Mouse (Mus musculus) midbrain, embryonic 10.5 days (tissue): Measurements from ENCODE around the gene Rbx1. TPM values are rescaled to one million over a fixed set of nuclear protein-coding genes. Genes with fewer than 3 reads are reported as not detected.
"Not testable (repeated sequence)": the region's sequence is repeated elsewhere in the genome, so short reads cannot be mapped to it uniquely, and the experiment has no call there.

Experiments
- DNase-seq: peaks from one replicate; pipeline ENCODE4 v3.0.0-alpha.2; 2017; ENCODE audit warnings: low spot score
- H3K27ac ChIP-seq: fragments of 300-500 bp; sonication (generic); replicated peaks from 2 replicates; pipeline ENCODE4 v1.5.1; 2016; ENCODE audit warnings: mild to moderate bottlenecking
- H3K27me3 ChIP-seq: fragments of 300-500 bp; sonication (generic); 2 replicates; pipeline ENCODE4 v1.6.1; 2016; ENCODE audit warnings: low read depth, mild to moderate bottlenecking; ENCODE audit not compliant: poor library complexity, severe bottlenecking
- H3K36me3 ChIP-seq: fragments of 300-500 bp; sonication (generic); 2 replicates; pipeline ENCODE4 v1.6.1; 2016; ENCODE audit warnings: mild to moderate bottlenecking, moderate library complexity
- H3K4me1 ChIP-seq: fragments of 300-500 bp; sonication (generic); 2 replicates; pipeline ENCODE4 v1.6.1; 2016
- H3K4me3 ChIP-seq: fragments of 300-500 bp; sonication (generic); 2 replicates; pipeline ENCODE4 v1.5.1; 2016; ENCODE audit warnings: mild to moderate bottlenecking, moderate library complexity
- H3K9me3 ChIP-seq: fragments of 300-500 bp; sonication (generic); replicated peaks from 2 replicates; pipeline ENCODE4 v1.6.1; 2016; ENCODE audit warnings: mild to moderate bottlenecking
- WGBS: fragments of 180-500 bp; shearing (Covaris S2); methylation state at CpG from one replicate; pipeline ENCODE4 v1.1.7; 2016; 5-methylcytosine and 5-hydroxymethylcytosine counted together
- polyA plus RNA-seq: library from polyadenylated mRNA; unstranded; fragments of >200 nt; fragmentation: Nextera tagmentation; extraction: Ambion mirVana; gene quantifications from 2 replicates; pipeline ENCODE4 v1.2.1, GENCODE M21; 2016

Gene Rbx1
- 631 and 635 TPM in 2 replicates for polyA plus RNA-seq

- under 1% methylated on average over 62 of the region's 62 CpGs for WGBS
Observed at GRCm38 (mm10) chr15:81465901-81466737, at the start of gene Rbx1. Gene Rbx1 (plus strand): TSS chr15:81466296.

GRCm38 (mm10) chr15:81416763-81417310, 49.3 kb upstream of the Rbx1 start:
- Histone ChIP-seq H3K4me3 (peak overlapping the region; percentile 39), H3K27ac (0 out of 2 replicates have a peak overlapping the region, but pooled peaks have one; percentile 57), H3K36me3 (peaks cover 16% of the 10 kb centered on the region), H3K4me1 (peaks cover 18% of the 10 kb centered on the region)
- H3K9me3 ChIP-seq, H3K27me3 ChIP-seq: not testable (repeated sequence)
- peak; percentile 67 for DNase-seq
- 11% methylated on average over 22 of the region's 22 CpGs for WGBS

More at GRCm38 (mm10) chr15:81465901-81466737, at the start of gene Rbx1:
- Histone ChIP-seq H3K27me3 (no peaks in the 10 kb centered on the region), H3K27ac (peak within 1 kb of the TSS; percentile 94), H3K4me1 (peaks cover 20% of the 10 kb centered on the region), H3K9me3 (peaks cover 16% of the 10 kb centered on the region), H3K4me3 (peak within 1 kb of the TSS; percentile 77), H3K36me3 (peaks cover 38% of the 10 kb centered on the region)
- peak; percentile 99 for DNase-seq

GRCm38 (mm10) chr15:81418065-81418464, 48.0 kb upstream of the Rbx1 start:
- no peaks in the 10 kb centered on the region for H3K9me3 ChIP-seq
- peaks cover 18% of the 10 kb centered on the region for H3K4me1 ChIP-seq
- WGBS, result 82% methylated on average over 4 of the region's 4 CpGs
- no peaks in the 10 kb centered on the region for H3K27me3 ChIP-seq
- H3K4me3 ChIP-seq, result no peak overlapping the region
- peaks cover 17% of the 10 kb centered on the region for H3K36me3 ChIP-seq
- no peak overlapping the region for H3K27ac ChIP-seq
- no peak for DNase-seq

GRCm38 (mm10) chr15:81421454-81421853, 44.6 kb upstream of the Rbx1 start:
- H3K4me3 ChIP-seq, result no peak overlapping the region
- H3K4me1 ChIP-seq, result peaks cover 16% of the 10 kb centered on the region
- H3K27ac ChIP-seq, result no peak overlapping the region
- peaks cover 13% of the 10 kb centered on the region for H3K36me3 ChIP-seq
- no peak for DNase-seq
- H3K27me3 ChIP-seq, result no peaks in the 10 kb centered on the region
- 80% methylated on average over 1 of the region's 1 CpGs for WGBS
- H3K9me3 ChIP-seq, result no peaks in the 10 kb centered on the region

GRCm38 (mm10) chr15:81422156-81422681, 43.9 kb upstream of the Rbx1 start:
- peaks cover 15% of the 10 kb centered on the region for H3K36me3 ChIP-seq
- no peak for DNase-seq
- no peaks in the 10 kb centered on the region for H3K9me3 ChIP-seq
- peaks cover 9% of the 10 kb centered on the region for H3K4me1 ChIP-seq
- H3K27me3 ChIP-seq, result no peaks in the 10 kb centered on the region
- no peak overlapping the region for H3K4me3 ChIP-seq
- no peak overlapping the region for H3K27ac ChIP-seq
- WGBS, result 82% methylated on average over 7 of the region's 7 CpGs

GRCm38 (mm10) chr15:81425311-81425710, 40.8 kb upstream of the Rbx1 start:
- H3K9me3 ChIP-seq, result no peaks in the 10 kb centered on the region
- H3K27me3 ChIP-seq, result no peaks in the 10 kb centered on the region
- WGBS, result 90% methylated on average over 3 of the region's 3 CpGs
- no peak for DNase-seq
- peaks cover 8% of the 10 kb centered on the region; the same call in 1 of the 2 replicates for H3K4me1 ChIP-seq
- no peak overlapping the region for H3K27ac ChIP-seq
- H3K36me3 ChIP-seq, result peaks cover 24% of the 10 kb centered on the region
- no peak overlapping the region for H3K4me3 ChIP-seq

GRCm38 (mm10) chr15:81427947-81428346, 38.1 kb upstream of the Rbx1 start:
- no peak overlapping the region for H3K4me3 ChIP-seq
- H3K36me3 ChIP-seq, result peaks cover 50% of the 10 kb centered on the region
- no peaks in the 10 kb centered on the region for H3K4me1 ChIP-seq
- whole genome bisulfite sequencing, result 87% methylated on average over 2 of the region's 2 CpGs
- H3K27me3 ChIP-seq, result no peaks in the 10 kb centered on the region
- DNase-seq, result no peak
- no peaks in the 10 kb centered on the region for H3K9me3 ChIP-seq
- H3K27ac ChIP-seq, result no peak overlapping the region

- Histone ChIP-seq H3K4me1 (no peaks in the 10 kb centered on the region), H3K9me3 (no peaks in the 10 kb centered on the region), H3K27me3 (no peaks in the 10 kb centered on the region), H3K36me3 (peaks cover 53% of the 10 kb centered on the region), H3K27ac (no peak overlapping the region), H3K4me3 (no peak overlapping the region)
- 84% methylated on average over 1 of the region's 1 CpGs for WGBS
- DNase-seq, result no peak
Observed at GRCm38 (mm10) chr15:81431195-81431594, 34.9 kb upstream of the Rbx1 start.

- peaks cover 37% of the 10 kb centered on the region for H3K36me3 ChIP-seq
- no peak for DNase-seq
- H3K9me3 ChIP-seq, result no peaks in the 10 kb centered on the region
- H3K4me3 ChIP-seq, result no peak overlapping the region
- H3K4me1 ChIP-seq, result no peaks in the 10 kb centered on the region
- no peak overlapping the region for H3K27ac ChIP-seq
- no peaks in the 10 kb centered on the region for H3K27me3 ChIP-seq
- 85% methylated on average over 1 of the region's 1 CpGs for WGBS
Observed at GRCm38 (mm10) chr15:81438345-81438744, 27.8 kb upstream of the Rbx1 start.

- H3K4me1 ChIP-seq, result no peaks in the 10 kb centered on the region
- no peaks in the 10 kb centered on the region for H3K9me3 ChIP-seq
- H3K27ac ChIP-seq, result no peak overlapping the region
- DNase-seq, result no peak
- H3K36me3 ChIP-seq, result peaks cover 43% of the 10 kb centered on the region
- no peaks in the 10 kb centered on the region for H3K27me3 ChIP-seq
- H3K4me3 ChIP-seq, result no peak overlapping the region
Observed at GRCm38 (mm10) chr15:81439236-81439635, 26.9 kb upstream of the Rbx1 start.

GRCm38 (mm10) chr15:81448463-81448862, 17.6 kb upstream of the Rbx1 start:
- DNase-seq, result peak; percentile 43
- H3K27me3 ChIP-seq, result no peaks in the 10 kb centered on the region
- no peaks in the 10 kb centered on the region for H3K9me3 ChIP-seq
- peaks cover 59% of the 10 kb centered on the region for H3K36me3 ChIP-seq
- no peaks in the 10 kb centered on the region for H3K4me1 ChIP-seq
- no peak overlapping the region for H3K4me3 ChIP-seq
- H3K27ac ChIP-seq, result 0 out of 2 replicates have a peak overlapping the region, but pooled peaks have one; percentile 1
- 48% methylated on average over 3 of the region's 3 CpGs for WGBS

- peaks cover 16% of the 10 kb centered on the region for H3K9me3 ChIP-seq
- WGBS, result 81% methylated on average over 7 of the region's 7 CpGs
- H3K27ac ChIP-seq, result no peak overlapping the region
- H3K36me3 ChIP-seq, result peaks cover 23% of the 10 kb centered on the region
- H3K4me3 ChIP-seq, result no peak overlapping the region
- H3K4me1 ChIP-seq, result peaks cover 10% of the 10 kb centered on the region
- H3K27me3 ChIP-seq, result no peaks in the 10 kb centered on the region
- no peak for DNase-seq
Observed at GRCm38 (mm10) chr15:81461523-81461922, 4.6 kb upstream of the Rbx1 start.
